Mouse (Mus musculus) embryonic fibroblast, embryonic 13.5 days (primary cell): ENCODE measurements around the gene Cpxm1. TPM values are rescaled to one million over a fixed set of nuclear protein-coding genes. Genes with fewer than 3 reads are reported as not detected.

Source experiments
- H3K27ac ChIP-seq: 2 replicates; pipeline ENCODE4 v1.5.1; 2012; ENCODE audit warnings: low read length, control low read depth, inconsistent platforms; ENCODE audit not compliant: insufficient read depth
- H3K4me1 ChIP-seq: 2 replicates; pipeline ENCODE4 v1.6.1; 2011; ENCODE audit warnings: low read length; ENCODE audit not compliant: control insufficient read depth, insufficient read depth
- H3K4me3 ChIP-seq: 2 replicates; pipeline ENCODE4 v1.5.1; 2011; ENCODE audit warnings: mild to moderate bottlenecking, control low read depth, low read length; ENCODE audit not compliant: insufficient read depth
- CTCF ChIP-seq: IDR thresholded peaks from 2 replicates; pipeline ENCODE4 v1.5.1; 2011; ENCODE audit warnings: mild to moderate bottlenecking, control low read depth, low read length, moderate library complexity, borderline replicate concordance; ENCODE audit not compliant: insufficient read depth
- POLR2A ChIP-seq: IDR thresholded peaks from 2 replicates; pipeline ENCODE4 v1.6.1; 2011; ENCODE audit warnings: low read depth, mild to moderate bottlenecking, control low read depth, low read length, moderate library complexity
- polyA plus RNA-seq: library from polyadenylated mRNA; stranded (reverse); fragments of >200 nt; gene quantifications from 2 replicates; pipeline ENCODE4 v1.2.4, GENCODE M21; 2011; ENCODE audit warnings: low read depth; ENCODE audit not compliant: missing spikeins, insufficient read length

Gene Cpxm1
- polyA plus RNA-seq, 1 experiment, result 54.4 TPM

DNA sequence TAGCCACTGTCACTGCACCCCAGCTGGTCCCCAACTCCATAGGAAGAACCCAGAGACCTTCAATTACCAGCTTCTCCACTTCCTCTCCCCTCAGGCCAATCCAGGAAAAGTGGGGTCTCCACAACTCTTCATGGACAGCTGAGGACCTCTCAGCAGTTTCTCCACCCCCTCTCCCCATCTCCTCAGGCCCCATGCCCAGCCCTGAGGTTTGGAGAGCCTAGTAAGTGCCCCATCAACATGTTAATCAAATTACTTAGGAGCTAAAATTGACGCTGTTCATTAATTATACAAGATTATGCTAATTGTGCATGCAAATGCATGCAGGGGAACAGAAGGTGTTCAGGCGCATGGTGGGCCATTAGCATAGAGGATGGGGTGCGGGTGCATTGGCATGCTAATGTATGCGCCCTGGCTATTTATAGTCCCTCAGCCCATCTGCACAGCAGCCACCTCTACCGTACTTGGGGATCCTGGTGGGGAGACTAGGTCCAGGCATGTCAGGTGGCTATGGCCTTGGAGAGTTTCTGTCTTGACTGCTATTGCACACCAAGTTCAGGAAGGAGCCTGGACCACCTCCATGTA lies 45.5 kb downstream of the Cpxm1 start:
- Histone ChIP-seq H3K4me3 (no peak overlapping the region), H3K27ac (no peak overlapping the region), H3K4me1 (no peaks in the 10 kb centered on the region)
- TF ChIP-seq CTCF, result no peak

DNA sequence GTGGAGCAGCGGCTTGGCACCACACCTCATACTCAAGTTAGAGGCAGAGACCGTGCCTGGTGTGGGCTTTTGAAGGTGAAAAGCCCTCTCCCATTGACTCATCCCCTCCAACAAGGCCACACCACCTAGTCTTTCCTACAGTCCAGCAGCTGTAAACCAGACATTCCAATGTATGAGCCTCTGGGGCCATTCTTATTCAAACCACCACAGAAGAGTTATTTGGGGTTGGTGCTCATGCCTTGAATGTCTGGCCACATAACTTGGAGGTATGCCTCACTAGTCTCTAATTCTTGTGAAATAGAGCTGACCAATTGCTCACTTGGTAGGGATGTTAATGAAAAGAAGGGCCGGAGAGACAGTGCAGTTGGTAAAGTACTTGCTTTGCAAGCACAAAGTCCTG lies 47.0 kb downstream of the Cpxm1 start:
- Histone ChIP-seq H3K27ac (no peak overlapping the region), H3K4me1 (no peaks in the 10 kb centered on the region), H3K4me3 (no peak overlapping the region)
- no peak for TF ChIP-seq POLR2A
- no peak for TF ChIP-seq CTCF

DNA sequence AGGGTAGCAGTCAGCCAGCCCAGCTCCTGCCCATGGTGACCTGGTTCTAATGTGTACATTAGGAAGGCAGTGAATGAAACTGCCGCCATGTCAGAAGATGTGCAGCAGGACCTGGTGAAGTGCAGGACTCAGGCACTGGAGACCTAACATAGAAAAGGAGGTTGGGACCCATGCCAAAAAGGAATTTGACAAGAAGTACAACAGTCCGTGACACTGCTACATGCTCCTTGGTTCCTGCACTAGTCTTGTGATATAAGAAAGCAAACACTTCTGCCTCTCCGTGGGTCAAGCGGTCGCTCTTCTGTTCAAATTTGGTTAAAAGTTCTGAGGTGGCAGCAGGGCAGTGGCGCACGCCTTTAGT lies 56.2 kb downstream of the Cpxm1 start:
- Histone ChIP-seq H3K4me1 (no peaks in the 10 kb centered on the region), H3K27ac (no peak overlapping the region), H3K4me3 (no peak overlapping the region)
- TF ChIP-seq CTCF, result no peak
- no peak for TF ChIP-seq POLR2A

Other genes with a start within 250 kb of the Cpxm1 start
- 115 and 128 TPM in 2 replicates for gene Snrpb, start 218.2 kb downstream of the Cpxm1 start, polyA plus RNA-seq
- not detected in 2 replicates for gene Tmc2, start 202.4 kb downstream of the Cpxm1 start, polyA plus RNA-seq
- 163 and 172 TPM in 2 replicates for gene Nop56, start 123.1 kb downstream of the Cpxm1 start, polyA plus RNA-seq
- gene Idh3b, start 113.0 kb downstream of the Cpxm1 start, polyA plus RNA-seq, result 143 and 156 TPM in 2 replicates
- 3.0 and 4.1 TPM in 2 replicates for gene Ebf4, start 102.4 kb downstream of the Cpxm1 start, polyA plus RNA-seq
- not detected in 2 replicates for gene Gm28372, start 7.7 kb upstream of the Cpxm1 start, polyA plus RNA-seq
- gene 1700020A23Rik, start 7.7 kb upstream of the Cpxm1 start, polyA plus RNA-seq, result not detected in 2 replicates
- not detected in 2 replicates for gene Tmem239, start 8.9 kb upstream of the Cpxm1 start, polyA plus RNA-seq
- gene Vps16, start 26.8 kb upstream of the Cpxm1 start, polyA plus RNA-seq, result 84.9 and 90.1 TPM in 2 replicates
- 15.8 and 18.7 TPM in 2 replicates for gene Pced1a, start 27.1 kb upstream of the Cpxm1 start, polyA plus RNA-seq
- 116 and 121 TPM in 2 replicates for gene Ptpra, start 52.7 kb upstream of the Cpxm1 start, polyA plus RNA-seq
- 24.4 and 24.7 TPM in 2 replicates for gene Mrps26, start 166.2 kb upstream of the Cpxm1 start, polyA plus RNA-seq
- gene Oxt, start 178.6 kb upstream of the Cpxm1 start, polyA plus RNA-seq, result not detected in 2 replicates
- not detected in 2 replicates for gene Avp, start 185.0 kb upstream of the Cpxm1 start, polyA plus RNA-seq
- gene Fastkd5, start 232.5 kb upstream of the Cpxm1 start, polyA plus RNA-seq, result 9.3 and 10.3 TPM in 2 replicates
- gene Ubox5, start 232.5 kb upstream of the Cpxm1 start, polyA plus RNA-seq, result 7.2 and 8.4 TPM in 2 replicates
- 4.5 and 5.1 TPM in 2 replicates for gene Lzts3, start 245.2 kb upstream of the Cpxm1 start, polyA plus RNA-seq